Mouse (Mus musculus) urinary bladder, postnatal 36 days (tissue): Measurements from ENCODE around the gene Pkd1l3.

Experiments
- DNase-seq, 2 experiments: peaks; one replicate each; pipeline ENCODE4 v3.0.0; 2022; ENCODE audit warnings: low spot score in 2 of 2, mixed read lengths in 1 of 2

Gene Pkd1l3

DNA sequence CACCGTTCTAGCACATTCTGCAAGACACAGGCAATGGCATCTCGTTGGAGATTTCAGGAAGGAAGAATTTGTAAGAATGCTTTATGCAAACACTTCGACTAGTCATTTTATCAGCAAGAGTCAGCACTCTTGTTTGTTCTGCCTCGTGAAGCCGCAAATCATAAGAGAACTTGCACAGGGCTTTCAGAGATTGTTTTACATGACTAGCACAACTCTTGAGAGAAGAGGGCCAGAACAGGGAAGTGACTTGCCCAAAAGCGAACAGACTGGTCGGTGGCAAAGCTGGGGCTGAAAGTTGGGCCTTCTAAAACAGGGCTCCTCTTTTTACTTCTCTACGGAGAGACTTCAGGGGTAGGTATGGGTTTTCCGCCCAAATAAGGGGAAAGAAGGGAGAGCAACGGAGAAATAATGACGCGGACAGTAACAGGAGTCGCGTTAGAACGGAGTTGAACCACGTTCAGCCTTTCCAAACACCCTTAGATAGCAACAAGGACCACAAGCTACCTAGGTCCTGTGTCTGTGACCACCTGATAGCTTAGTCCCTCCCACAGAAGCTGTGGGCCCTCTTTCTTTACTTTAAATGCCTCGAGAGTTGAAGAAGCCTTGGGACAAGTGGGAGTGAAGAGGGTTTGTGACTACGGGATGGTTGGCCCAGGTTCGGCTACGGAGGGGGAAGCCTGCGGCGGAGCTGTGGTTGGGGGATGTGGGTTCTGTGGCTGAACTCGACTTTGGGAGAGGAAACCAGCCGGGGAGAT, 90.4 kb downstream of the Pkd1l3 start:
- peak; percentile 10 to 16 for DNase-seq

DNA sequence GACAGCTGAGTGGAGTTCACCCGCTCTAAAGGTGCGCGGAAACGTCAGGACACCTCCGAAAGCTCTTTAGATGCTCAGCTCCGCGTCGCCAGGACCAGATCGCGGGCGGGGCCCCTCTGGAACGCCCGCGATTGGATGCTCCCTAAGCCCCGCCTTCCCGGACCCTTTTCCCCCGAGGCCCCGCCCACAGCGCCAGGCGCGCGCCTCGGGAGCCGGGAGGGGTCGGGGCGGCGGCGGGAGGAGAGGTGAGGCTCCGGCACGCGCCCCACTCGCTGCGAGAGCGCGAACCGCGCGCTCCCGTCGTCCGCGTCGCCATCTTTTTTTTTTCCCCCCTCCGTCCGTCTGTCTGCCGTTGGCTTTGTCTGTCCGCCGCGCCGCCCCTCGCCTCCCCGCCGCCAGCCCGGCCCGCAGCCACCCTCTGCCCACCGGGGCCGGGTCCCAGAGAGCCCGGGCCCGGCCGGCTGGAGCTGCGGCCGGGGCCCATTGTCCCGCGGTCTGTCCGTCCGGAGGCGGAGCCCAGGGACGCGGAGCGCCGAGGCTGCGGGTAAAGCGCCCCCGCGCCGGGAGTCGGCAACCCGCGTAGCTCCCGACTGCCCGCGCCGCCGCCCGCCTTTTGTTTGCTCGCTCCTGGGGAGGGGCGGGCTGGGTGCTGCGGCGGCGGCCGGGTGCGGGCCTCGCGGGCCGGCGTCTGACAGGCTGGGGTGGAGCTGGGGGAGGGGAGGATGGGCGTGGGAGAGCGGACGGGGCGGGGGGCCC, 91.2 kb downstream of the Pkd1l3 start, which contains the start of gene Zfp821:
Gene Zfp821, plus strand, starts transcription at position 227 of the 756 bp plus-strand sequence.
- peak; percentile 89 to 91 for DNase-seq

DNA sequence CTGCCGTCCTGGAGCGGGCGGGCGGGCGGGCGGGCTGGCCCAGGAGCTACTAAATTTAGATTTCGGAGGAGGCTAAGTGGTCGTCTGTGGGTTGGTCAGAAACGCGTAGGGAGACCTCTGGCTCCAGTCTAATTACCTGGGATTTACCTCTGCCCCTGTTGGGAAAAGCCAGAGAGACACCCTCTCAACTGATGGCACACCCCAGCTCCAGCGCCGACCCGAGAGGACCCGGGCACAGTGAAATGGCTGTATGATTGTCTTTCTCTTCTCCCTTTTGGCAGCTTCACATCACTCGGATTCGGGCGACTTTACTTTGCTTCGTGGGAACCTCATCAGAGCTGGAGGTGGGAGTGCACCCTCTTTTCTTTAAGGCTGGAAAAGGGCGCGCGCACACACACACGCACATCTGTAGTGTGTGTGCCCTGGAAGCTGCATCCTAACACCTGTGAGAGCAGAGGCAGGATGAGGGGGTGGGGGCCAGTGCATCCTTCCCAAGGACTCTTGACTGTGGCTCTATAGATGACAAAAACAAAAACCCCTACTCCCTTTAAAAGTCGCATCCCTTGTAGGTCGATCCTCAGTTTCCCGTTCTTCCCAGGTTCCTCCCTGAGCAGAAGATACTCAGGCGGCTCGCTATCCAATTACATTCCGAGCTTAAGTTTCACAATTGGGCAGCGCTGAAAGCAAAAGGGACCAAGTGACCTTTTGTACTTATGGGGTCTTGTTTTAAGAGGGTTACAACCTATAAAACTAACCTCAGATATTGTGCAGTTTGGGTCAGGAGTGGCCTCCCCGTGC, 92.0 kb downstream of the Pkd1l3 start:
- peak in 1 of 2 experiments; percentile 8 for DNase-seq

DNA sequence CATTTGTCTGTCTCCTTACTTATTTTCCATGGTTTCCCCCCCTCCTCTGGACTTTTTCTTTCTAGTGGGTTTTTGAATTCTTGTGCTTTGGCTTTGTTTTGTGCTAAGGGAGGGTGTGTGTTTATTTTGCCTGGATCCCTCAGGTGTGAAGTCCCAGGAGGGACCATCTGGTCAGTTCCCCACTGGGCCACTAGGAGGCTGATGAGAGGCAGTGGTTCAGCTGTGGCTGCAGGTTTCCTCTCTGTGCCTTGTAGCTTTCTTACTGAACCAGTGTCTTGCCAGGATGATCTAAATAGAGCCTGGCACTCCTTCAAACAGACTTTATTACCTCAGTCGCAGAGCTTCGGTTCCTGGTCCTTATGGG, 92.5 kb downstream of the Pkd1l3 start:
- peak; percentile 65 to 74 for DNase-seq

DNA sequence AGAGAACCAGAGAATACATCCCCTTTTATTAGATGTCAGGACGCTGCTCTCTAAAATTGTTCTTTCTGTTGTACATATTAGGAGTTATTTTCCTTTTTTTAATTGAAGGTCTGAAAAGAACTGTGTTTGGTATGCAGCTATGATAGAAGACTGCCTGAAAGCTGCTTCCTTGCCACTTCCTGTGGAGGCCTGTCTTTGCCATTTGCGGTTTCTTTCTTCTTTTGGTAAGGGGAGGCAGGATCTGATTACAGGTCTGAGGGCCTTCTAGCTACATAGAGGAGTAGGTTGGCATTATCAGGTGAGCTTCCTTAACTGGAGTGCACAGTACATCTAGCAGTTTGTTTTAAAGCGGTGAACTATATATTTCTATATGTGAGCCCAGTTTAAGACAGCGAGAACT, 93.6 kb downstream of the Pkd1l3 start:
- no peak for DNase-seq

DNA sequence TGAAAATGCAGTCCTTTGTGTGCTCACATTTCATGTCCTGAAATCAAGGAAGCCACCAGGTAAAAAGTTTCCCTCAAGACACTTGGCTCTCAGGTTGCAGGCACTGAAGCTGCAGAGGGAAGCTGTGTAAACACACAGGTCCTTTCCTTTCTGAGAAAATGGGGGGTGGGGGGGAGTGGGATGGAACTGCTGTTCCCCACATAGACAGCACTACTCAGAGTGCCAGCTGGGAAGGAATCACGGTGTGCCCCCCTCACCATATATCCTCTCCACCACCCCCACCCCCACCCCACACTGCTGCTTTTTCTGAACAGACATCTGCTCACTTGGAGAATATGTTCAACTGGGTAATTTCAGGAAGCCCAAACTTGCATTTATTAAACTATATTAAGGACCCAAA, 98.2 kb downstream of the Pkd1l3 start:
- DNase-seq = no peak

DNA sequence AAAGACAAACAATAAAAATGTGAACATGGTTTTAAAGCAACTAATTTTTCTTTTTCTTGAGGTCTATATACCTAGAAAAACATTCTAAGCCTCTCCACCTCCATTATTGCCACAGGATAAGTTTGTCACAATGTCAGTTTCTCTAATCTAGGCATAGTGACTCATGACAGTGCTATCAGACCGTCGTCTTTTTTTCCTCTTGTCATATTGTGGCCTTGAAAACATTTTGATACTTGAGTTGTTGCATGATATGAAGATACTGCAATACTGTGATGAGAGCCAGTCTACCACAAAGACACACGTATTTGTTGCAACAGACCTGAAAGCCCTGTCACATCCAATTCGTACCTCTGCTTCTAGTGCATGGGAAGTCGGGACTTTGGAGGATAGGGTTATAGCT, 100.6 kb downstream of the Pkd1l3 start:
- DNase-seq = no peak
